In the genomic region with DNA sequence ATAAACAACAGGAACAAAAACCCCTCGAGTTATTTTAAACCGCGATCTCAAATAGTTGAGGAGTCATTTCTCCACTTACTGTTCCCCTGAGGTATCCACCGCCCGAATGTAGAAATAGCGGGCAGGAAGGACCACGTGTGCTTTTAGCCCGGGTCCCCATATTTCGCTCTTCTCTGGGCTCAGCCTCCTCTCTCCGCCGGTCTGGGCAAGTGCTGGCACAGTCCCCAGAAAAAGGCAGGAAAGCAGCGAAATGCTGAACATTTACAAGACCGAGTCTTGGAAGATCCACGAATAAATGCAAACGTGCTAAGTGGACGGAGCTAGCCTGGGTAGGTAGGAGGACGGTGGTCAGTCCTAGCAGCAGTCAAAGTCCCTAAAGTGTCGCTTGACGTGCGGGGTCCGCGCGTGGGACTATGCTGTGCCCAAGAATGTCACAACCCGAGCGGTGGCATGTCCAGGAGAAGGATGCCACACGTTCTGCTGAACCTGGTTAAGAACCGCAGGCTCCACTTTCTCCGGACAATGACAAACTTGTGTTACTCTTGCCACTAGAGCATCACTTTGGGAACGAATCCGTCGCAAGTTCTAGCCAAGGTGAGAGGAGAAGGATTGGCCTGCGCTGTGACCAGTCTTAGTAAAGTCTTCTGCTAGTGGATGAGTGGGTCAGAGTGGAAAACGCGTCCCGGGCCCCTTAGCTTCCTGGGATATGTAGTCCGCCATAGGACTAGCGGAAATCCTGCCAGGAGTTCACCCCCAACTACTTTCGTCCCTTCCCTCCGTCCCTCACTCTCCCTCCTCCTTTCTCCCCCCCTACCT, we compare ENCODE assay signal across 1 mouse cellular context.
TF ChIP-seq lines count a peak whose summit lies in the region.

Kdelc1 (minus strand) TSS at position 570 of the 816 bp plus-strand sequence.
Bivm (plus strand) TSS at position 719 of the 816 bp plus-strand sequence.

TF ChIP-seq in CH12.LX, 34 proteins besides CTCF, POLR2A, EP300 and RAD21:
- TF ChIP-seq CHD1 (IDR thresholded peaks at IDR 0.05; ENCODE audit: low read depth, low read length): no peak
- TF ChIP-seq UBTF (IDR thresholded peaks at IDR 0.05; ENCODE audit: low read depth, low read length): no peak
- peak; percentile 78 for TF ChIP-seq IRF4 (IDR thresholded peaks at IDR 0.05; ENCODE audit: low read depth, low read length)
- no peak for TF ChIP-seq USF2 (conservative IDR thresholded peaks at IDR 0.05; ENCODE audit: low read depth, low read length)
- no peak for TF ChIP-seq E2F4 (IDR thresholded peaks at IDR 0.05; ENCODE audit: insufficient replicate concordance, low read depth, low read length)
- no peak for TF ChIP-seq NELFE (IDR thresholded peaks at IDR 0.05; ENCODE audit: low read depth, low read length)
- no peak; the same call in 1 of the 2 replicates for TF ChIP-seq TCF12 (IDR thresholded peaks at IDR 0.05; ENCODE audit: low read depth, low read length)
- TF ChIP-seq RCOR1 (conservative IDR thresholded peaks at IDR 0.05; ENCODE audit: low read depth, low read length): no peak
- no peak for TF ChIP-seq HCFC1 (IDR thresholded peaks at IDR 0.05; ENCODE audit: low read depth, low read length)
- no peak for TF ChIP-seq CHD2 (IDR thresholded peaks at IDR 0.05; ENCODE audit: low read length)
- TF ChIP-seq ZKSCAN1 (IDR thresholded peaks at IDR 0.05; ENCODE audit: borderline replicate concordance, low read depth, low read length): no peak
- TF ChIP-seq MAX (IDR thresholded peaks at IDR 0.05; ENCODE audit: low read length): peak; percentile 69; the same call in 1 of the 2 replicates
- TF ChIP-seq MEF2A (IDR thresholded peaks at IDR 0.05; ENCODE audit: borderline replicate concordance, low read depth, low read length): peak; percentile 81; the same call in 1 of the 2 replicates
- TF ChIP-seq JUN (IDR thresholded peaks at IDR 0.05; ENCODE audit: insufficient read depth, low read depth, low read length): no peak; the same call in 1 of the 2 replicates
- no peak for TF ChIP-seq TBP (conservative IDR thresholded peaks at IDR 0.05; ENCODE audit: low read depth, low read length)
- TF ChIP-seq NRF1 (IDR thresholded peaks at IDR 0.05; ENCODE audit: low read depth, low read length): no peak
- peak; percentile 58; the same call in 1 of the 2 replicates for TF ChIP-seq MYC (IDR thresholded peaks at IDR 0.05; ENCODE audit: low read depth, low read length)
- peak; percentile 26; the same call in 1 of the 2 replicates for TF ChIP-seq USF1 (IDR thresholded peaks at IDR 0.05; ENCODE audit: low read depth, low read length)
- 0 out of 2 replicates have a peak, but pooled peaks have one; percentile 6 for TF ChIP-seq ETS1 (conservative IDR thresholded peaks at IDR 0.05; ENCODE audit: low read depth, low read length)
- TF ChIP-seq SIN3A (IDR thresholded peaks at IDR 0.05; ENCODE audit: low read length): no peak
- TF ChIP-seq JUND (conservative IDR thresholded peaks at IDR 0.05; ENCODE audit: low read depth, low read length): no peak
- TF ChIP-seq ELF1 (IDR thresholded peaks at IDR 0.05; ENCODE audit: low read depth, low read length): no peak
- TF ChIP-seq KAT2A (IDR thresholded peaks at IDR 0.05; ENCODE audit: insufficient replicate concordance, low read length): no peak
- TF ChIP-seq POLR2AphosphoS2 (IDR thresholded peaks at IDR 0.05; ENCODE audit: low read depth, low read length): no peak
- TF ChIP-seq MAZ (IDR thresholded peaks at IDR 0.05; ENCODE audit: low read depth, low read length): no peak
- TF ChIP-seq GABPA (IDR thresholded peaks at IDR 0.05; ENCODE audit: insufficient replicate concordance, low read depth, low read length): no peak
- no peak for TF ChIP-seq MAFK (IDR thresholded peaks at IDR 0.05; ENCODE audit: insufficient replicate concordance, low read length)
- TF ChIP-seq ZC3H11A (IDR thresholded peaks at IDR 0.05; ENCODE audit: low read depth, low read length): no peak
- TF ChIP-seq SMC3 (IDR thresholded peaks at IDR 0.05; ENCODE audit: low read depth, low read length): no peak
- peak; percentile 47 for TF ChIP-seq BHLHE40 (IDR thresholded peaks at IDR 0.05; ENCODE audit: low read depth, low read length)
- no peak for TF ChIP-seq MXI1 (IDR thresholded peaks at IDR 0.05; ENCODE audit: low read depth, low read length)
- TF ChIP-seq PAX5 (IDR thresholded peaks at IDR 0.05; ENCODE audit: low read length): no peak
- TF ChIP-seq ZNF384 (IDR thresholded peaks at IDR 0.05; ENCODE audit: low read depth, low read length): no peak
- TF ChIP-seq ZMIZ1 (IDR thresholded peaks at IDR 0.05; ENCODE audit: low read depth, low read length): no peak
